Mouse (Mus musculus): Measurements from ENCODE around the gene Cnpy1.

The Cnpy1 gene

GRCm38 (mm10) chr5:28165358-28166255, 80.0 kb downstream of the Cnpy1 start, which contains the start of gene En2:
Gene En2 (plus strand): TSS chr5:28165694.
- DNase-seq (ENCODE audit: low spot score in 2 of 2), result no peak

GRCm38 (mm10) chr5:28163926-28164325, 81.7 kb downstream of the Cnpy1 start:
- no peak for DNase-seq (ENCODE audit: low spot score in 2 of 2)

- no peak for DNase-seq (ENCODE audit: low spot score in 2 of 2)
These were observed 83.6 kb downstream of the Cnpy1 start for GRCm38 (mm10) chr5:28161938-28162402.

GRCm38 (mm10) chr5:28161383-28161937, 84.1 kb downstream of the Cnpy1 start:
- DNase-seq (ENCODE audit: low spot score in 2 of 2), result no peak

GRCm38 (mm10) chr5:28159891-28160470, 85.6 kb downstream of the Cnpy1 start:
- DNase-seq (ENCODE audit: low spot score in 2 of 2), result no peak

GRCm38 (mm10) chr5:28159072-28159458, 86.5 kb downstream of the Cnpy1 start:
- no peak for DNase-seq (ENCODE audit: low spot score in 2 of 2)

GRCm38 (mm10) chr5:28158308-28159071, 87.1 kb downstream of the Cnpy1 start:
- DNase-seq (ENCODE audit: low spot score in 2 of 2), result no peak

- no peak for DNase-seq (ENCODE audit: low spot score in 2 of 2)
These were observed 87.8 kb downstream of the Cnpy1 start for GRCm38 (mm10) chr5:28157781-28158180.

- DNase-seq (ENCODE audit: low spot score in 2 of 2), result no peak
These were observed 88.4 kb downstream of the Cnpy1 start for GRCm38 (mm10) chr5:28157044-28157730.
